Mouse (Mus musculus) CH12.LX (cell line): ENCODE measurements at regions not wholly inside any gene's neighbourhood (a gene's known extent, or its start where the extent isn't known, plus 50 kb on each side); places are given as distances from the start of the nearest gene placed in this dataset.

Source experiments
- CHD1 ChIP-seq: IDR thresholded peaks from 2 replicates; pipeline ENCODE4 v1.6.1; 2012; ENCODE audit warnings: low read depth, low read length, improper control_type of control experiment, inconsistent platforms
- CHD2 ChIP-seq: IDR thresholded peaks from 2 replicates; pipeline ENCODE4 v1.6.1; 2011; ENCODE audit warnings: low read length, improper control_type of control experiment
- CTCF ChIP-seq, 2 experiments: IDR thresholded peaks in 1 of 2; conservative IDR thresholded peaks in 1 of 2; 2 replicates each; pipeline ENCODE4 v1.5.1; 2011 to 2012; ENCODE audit warnings: low read depth in 2 of 2, low read length in 2 of 2, improper control_type of control experiment in 1 of 2, inconsistent platforms in 1 of 2, mild to moderate bottlenecking in 1 of 2, moderate library complexity in 1 of 2
- E2F4 ChIP-seq: IDR thresholded peaks from 2 replicates; pipeline ENCODE4 v1.6.1; 2011; ENCODE audit warnings: low read depth, low read length, improper control_type of control experiment; ENCODE audit not compliant: insufficient replicate concordance
- MYC ChIP-seq: IDR thresholded peaks from 2 replicates; pipeline ENCODE4 v1.6.1; 2011; ENCODE audit warnings: low read depth, mild to moderate bottlenecking, improper control_type of control experiment, low read length
- NELFE ChIP-seq: IDR thresholded peaks from 2 replicates; pipeline ENCODE4 v1.6.1; 2011; ENCODE audit warnings: low read depth, low read length, improper control_type of control experiment
- NRF1 ChIP-seq: IDR thresholded peaks from 2 replicates; pipeline ENCODE4 v1.6.1; 2014; ENCODE audit warnings: low read depth, mild to moderate bottlenecking, inconsistent platforms, low read length, improper control_type of control experiment, moderate library complexity
- POLR2A ChIP-seq: IDR thresholded peaks from 2 replicates; pipeline ENCODE4 v1.6.1; 2011; ENCODE audit warnings: low read depth, mild to moderate bottlenecking, improper control_type of control experiment, low read length
- RAD21 ChIP-seq: IDR thresholded peaks from 2 replicates; pipeline ENCODE4 v1.6.1; 2011; ENCODE audit warnings: low read depth, mild to moderate bottlenecking, low read length, improper control_type of control experiment, moderate library complexity
- RCOR1 ChIP-seq: conservative IDR thresholded peaks from 2 replicates; pipeline ENCODE4 v1.6.1; 2012; ENCODE audit warnings: low read depth, mild to moderate bottlenecking, inconsistent platforms, low read length, improper control_type of control experiment
- TCF12 ChIP-seq: IDR thresholded peaks from 2 replicates; pipeline ENCODE4 v1.6.1; 2014; ENCODE audit warnings: low read depth, mild to moderate bottlenecking, inconsistent platforms, low read length, improper control_type of control experiment

DNA sequence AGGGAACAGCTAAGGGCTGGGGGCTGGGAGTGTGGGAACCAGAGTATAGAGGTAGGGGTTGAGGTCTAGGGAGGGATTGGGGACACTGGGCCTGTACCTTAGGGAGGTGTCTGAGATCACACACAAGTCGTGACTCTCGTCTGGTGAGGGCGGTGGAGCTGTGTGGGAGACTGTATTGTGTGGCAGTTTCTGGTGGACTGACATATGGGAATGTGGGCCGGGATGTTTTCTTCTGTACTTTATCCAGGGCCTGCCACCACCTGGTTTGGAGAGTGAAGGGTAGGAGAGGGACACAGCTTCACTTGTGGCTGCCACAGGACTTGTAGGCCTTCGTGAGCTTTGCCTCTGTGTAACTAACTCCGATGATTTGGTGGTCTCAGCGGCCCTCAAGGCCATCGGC is 112.5 kb upstream of the A530016L24Rik start:
- TF ChIP-seq CHD1 = no peak
- no peak for TF ChIP-seq CTCF (conservative IDR thresholded peaks at IDR 0.05 in 1 of 2, IDR thresholded peaks at IDR 0.05 in 1 of 2; ENCODE audit: low read depth in 2 of 2, low read length in 2 of 2)
- TF ChIP-seq NRF1 = no peak
- TF ChIP-seq CHD2 = no peak
- TF ChIP-seq TCF12 = no peak
- no peak for TF ChIP-seq RCOR1
- no peak for TF ChIP-seq POLR2A
- TF ChIP-seq E2F4 = no peak
- TF ChIP-seq MYC = no peak
- no peak for TF ChIP-seq RAD21
- no peak for TF ChIP-seq NELFE
